Mouse (Mus musculus): ENCODE measurements at regions not wholly inside any gene's neighbourhood (a gene's known extent, or its start where the extent isn't known, plus 50 kb on each side); places are given as distances from the start of the nearest gene placed in this dataset.

DNA sequence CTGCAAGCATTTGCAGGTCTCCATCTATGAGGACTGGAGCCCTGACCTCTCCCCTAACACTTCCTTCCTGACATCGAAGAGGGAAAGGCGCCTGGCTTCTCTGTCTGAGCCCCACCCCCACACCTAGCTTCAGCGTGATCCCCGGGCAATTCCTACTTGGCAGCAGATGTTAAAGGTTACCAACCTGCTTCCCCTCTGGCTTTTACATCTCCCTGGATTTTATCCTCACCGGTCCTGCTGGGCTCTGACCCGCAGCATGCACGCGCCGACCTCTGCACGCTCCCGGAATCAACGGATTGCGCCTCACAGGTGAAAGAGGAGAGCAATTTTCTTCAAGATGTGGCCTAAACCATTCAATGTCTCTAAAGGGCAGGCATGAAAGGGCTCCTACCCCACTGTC, 537.1 kb upstream of the Tbx3 start:
- no peak for TF ChIP-seq CTCF (IDR thresholded peaks at IDR 0.05; ENCODE audit: control insufficient read depth, insufficient read depth, insufficient read length)
- no peak for TF ChIP-seq MYOD1 (IDR thresholded peaks at IDR 0.05; ENCODE audit: control insufficient read depth, insufficient read length, low read depth)
- TF ChIP-seq USF1 (IDR thresholded peaks at IDR 0.05; ENCODE audit: low read depth), result no peak
- TF ChIP-seq MYOG (IDR thresholded peaks at IDR 0.05; ENCODE audit: control insufficient read depth, extremely low read depth, insufficient read length), result no peak
